ENCODE assay signal across 10 mouse cellular contexts in genomic region chr1:165610321-165610999, GRCm38 (mm10). TPM values are rescaled to one million over a fixed set of nuclear protein-coding genes. Genes with fewer than 3 reads are reported as not detected.
DNase-seq lines count a peak whose midpoint lies in the region; ATAC-seq lines count a peak whose summit lies in the region.
"Had no signal": no experiment of that assay in that cellular context is flagged by ENCODE, and none has a peak within 500 bp of the region (broad histone marks: within the 10 kb centered on the region; RNA-seq: fewer than 3 reads in every experiment).

No protein-coding gene starts in this region.

- H3K27me3 ChIP-seq in liver, embryonic 12.5 days (replicated peaks): no peaks in the 10 kb centered on the region
- H3K27me3 ChIP-seq in liver, embryonic 11.5 days (replicated peaks; ENCODE audit: control insufficient read depth, insufficient read depth, low read length): no peaks in the 10 kb centered on the region
- H3K27me3 ChIP-seq in embryonic facial prominence, embryonic 15.5 days: no peaks in the 10 kb centered on the region
- no peaks in the 10 kb centered on the region for H3K27me3 ChIP-seq in hindbrain, embryonic 12.5 days
- no peaks in the 10 kb centered on the region for H3K27me3 ChIP-seq in neural tube, embryonic 14.5 days (ENCODE audit: control insufficient read depth, insufficient read depth, low read length)

- no peaks in the 10 kb centered on the region for H3K9me3 ChIP-seq in liver, embryonic 12.5 days (replicated peaks)
- no peaks in the 10 kb centered on the region for H3K9me3 ChIP-seq in liver, embryonic 11.5 days (ENCODE audit: control insufficient read depth, low read length)
- no peaks in the 10 kb centered on the region for H3K9me3 ChIP-seq in embryonic facial prominence, embryonic 15.5 days (replicated peaks)
- no peaks in the 10 kb centered on the region for H3K9me3 ChIP-seq in hindbrain, embryonic 12.5 days (replicated peaks)
- no peaks in the 10 kb centered on the region for H3K9me3 ChIP-seq in neural tube, embryonic 14.5 days (ENCODE audit: control insufficient read depth, low read length)

- no peak overlapping the region for H3K9ac ChIP-seq in liver, embryonic 12.5 days
- H3K9ac ChIP-seq in liver, embryonic 11.5 days (ENCODE audit: low read depth, low read length): no peak overlapping the region
- no peak overlapping the region for H3K9ac ChIP-seq in embryonic facial prominence, embryonic 15.5 days
- H3K9ac ChIP-seq in hindbrain, embryonic 12.5 days: no peak overlapping the region
- H3K9ac ChIP-seq in neural tube, embryonic 14.5 days (replicated peaks; ENCODE audit: low read depth, low read length): no peak overlapping the region

- H3K27ac ChIP-seq in liver, embryonic 12.5 days: peak overlapping the region; percentile 36; the same call in 1 of the 2 replicates
- no peak overlapping the region; the same call in 1 of the 2 replicates for H3K27ac ChIP-seq in liver, embryonic 11.5 days (ENCODE audit: low read depth, low read length)
- 0 out of 2 replicates have a peak overlapping the region, but pooled peaks have one; percentile 34 for H3K27ac ChIP-seq in embryonic facial prominence, embryonic 15.5 days (replicated peaks)
- H3K27ac ChIP-seq in hindbrain, embryonic 12.5 days: peak overlapping the region; percentile 76
- H3K27ac ChIP-seq in neural tube, embryonic 14.5 days (ENCODE audit: low read depth, low read length): peak overlapping the region; percentile 61; the same call in 1 of the 2 replicates

- no peak overlapping the region for H3K4me3 ChIP-seq in liver, embryonic 12.5 days
- H3K4me3 ChIP-seq in liver, embryonic 11.5 days (ENCODE audit: low read depth, low read length): no peak overlapping the region
- H3K4me3 ChIP-seq in embryonic facial prominence, embryonic 15.5 days (replicated peaks): no peak overlapping the region
- no peak overlapping the region for H3K4me3 ChIP-seq in hindbrain, embryonic 12.5 days
- H3K4me3 ChIP-seq in neural tube, embryonic 14.5 days (ENCODE audit: low read depth, low read length): no peak overlapping the region

- no peak overlapping the region for H3K4me2 ChIP-seq in liver, embryonic 12.5 days
- no peak overlapping the region for H3K4me2 ChIP-seq in liver, embryonic 11.5 days
- H3K4me2 ChIP-seq in embryonic facial prominence, embryonic 15.5 days (replicated peaks): no peak overlapping the region
- no peak overlapping the region; the same call in 1 of the 2 replicates for H3K4me2 ChIP-seq in hindbrain, embryonic 12.5 days (replicated peaks)
- H3K4me2 ChIP-seq in neural tube, embryonic 14.5 days (ENCODE audit: low read depth, low read length): no peak overlapping the region

- WGBS in liver, embryonic 12.5 days (ENCODE audit: insufficient replicate concordance): 61% methylated on average over 9 of the region's 9 CpGs
- WGBS in liver, embryonic 11.5 days: 66% methylated on average over 9 of the region's 9 CpGs
- 36% methylated on average over 9 of the region's 9 CpGs for WGBS in embryonic facial prominence, embryonic 15.5 days
- WGBS in hindbrain, embryonic 12.5 days: 22% methylated on average over 9 of the region's 9 CpGs
- 37% methylated on average over 9 of the region's 9 CpGs for WGBS in neural tube, embryonic 14.5 days

- no peak for DNase-seq in liver, embryonic 11.5 days (ENCODE audit: low spot score)
- DNase-seq in cerebellum, postnatal 25 days: no peak
- DNase-seq in right cerebral cortex, postnatal 36 days (ENCODE audit: low spot score in 2 of 2): no peak
- no peak for DNase-seq in spleen, postnatal 4 days (ENCODE audit: low spot score in 2 of 2)
- DNase-seq: cerebellum, postnatal 14 days; heart, adult 18-20 months had no signal

- peaks cover 22% of the 10 kb centered on the region for H3K4me1 ChIP-seq in liver, embryonic 12.5 days
- peaks cover 7% of the 10 kb centered on the region for H3K4me1 ChIP-seq in liver, embryonic 11.5 days (replicated peaks; ENCODE audit: control insufficient read depth, insufficient read depth, low read length)
- H3K4me1 ChIP-seq in embryonic facial prominence, embryonic 15.5 days: peaks cover 14% of the 10 kb centered on the region
- H3K4me1 ChIP-seq in hindbrain, embryonic 12.5 days: peaks cover 18% of the 10 kb centered on the region
- peaks cover 10% of the 10 kb centered on the region for H3K4me1 ChIP-seq in neural tube, embryonic 14.5 days (ENCODE audit: control insufficient read depth, insufficient read depth, low read length)

- ATAC-seq in liver, embryonic 12.5 days: no peak
- no peak for ATAC-seq in liver, embryonic 11.5 days (replicated peaks; ENCODE audit: low FRiP score)
- no peak for ATAC-seq in embryonic facial prominence, embryonic 15.5 days (ENCODE audit: insufficient number of reproducible peaks, low FRiP score, low TSS enrichment, low read depth)
- peak; percentile 67 for ATAC-seq in hindbrain, embryonic 12.5 days (ENCODE audit: low FRiP score)
- peak; percentile 54; the same call in 1 of the 2 replicates for ATAC-seq in neural tube, embryonic 14.5 days (ENCODE audit: low read depth)

- H3K36me3 ChIP-seq in liver, embryonic 12.5 days: peaks cover 25% of the 10 kb centered on the region
- H3K36me3 ChIP-seq in liver, embryonic 11.5 days (ENCODE audit: control insufficient read depth, insufficient read depth, low read length): peaks cover 7% of the 10 kb centered on the region; the same call in 1 of the 2 replicates
- H3K36me3 ChIP-seq in embryonic facial prominence, embryonic 15.5 days: peaks cover 27% of the 10 kb centered on the region
- H3K36me3 ChIP-seq in hindbrain, embryonic 12.5 days: peaks cover 33% of the 10 kb centered on the region
- peaks cover 10% of the 10 kb centered on the region for H3K36me3 ChIP-seq in neural tube, embryonic 14.5 days (ENCODE audit: control insufficient read depth, insufficient read depth, low read length)

RNA-seq across cellular contexts. Expression of gene Mpzl1, which starts 23.9 kb away (rescaled TPM):
- polyA plus RNA-seq in liver, embryonic 12.5 days (2016; fragmentation: Nextera tagmentation; extraction: Ambion mirVana): 49.3 and 50.3 TPM in 2 replicates
- polyA plus RNA-seq in liver, embryonic 11.5 days (2014; fragmentation: Nextera tagmentation; extraction: Ambion mirVana): 85.7 and 89.5 TPM in 2 replicates
- polyA plus RNA-seq in embryonic facial prominence, embryonic 15.5 days (2015; fragmentation: Nextera tagmentation; extraction: Ambion mirVana): 138 and 147 TPM in 2 replicates
- 140 and 148 TPM in 2 replicates for polyA plus RNA-seq in hindbrain, embryonic 12.5 days (2016; fragmentation: Nextera tagmentation; extraction: Ambion mirVana)
- polyA plus RNA-seq in neural tube, embryonic 14.5 days (2014; fragmentation: Nextera tagmentation; extraction: Ambion mirVana): 155 and 182 TPM in 2 replicates

Comparison
In these comparisons a context has a peak if more than half of its experiments do, and no peak if none do; other contexts are left out.
1. ATAC-seq: peak in hindbrain, embryonic 12.5 days (single experiment) and neural tube, embryonic 14.5 days (single experiment); none in liver, embryonic 12.5 days (single experiment), liver, embryonic 11.5 days (single experiment) and embryonic facial prominence, embryonic 15.5 days (single experiment).